Mouse (Mus musculus) liver, embryonic 14.5 days (tissue): Measurements from ENCODE around the gene Lmcd1. TPM values are rescaled to one million over a fixed set of nuclear protein-coding genes. Genes with fewer than 3 reads are reported as not detected.

ENCODE experiments used
- ATAC-seq: fragments of 200-750 bp; cut with Nextera tagmentation; 2 replicates; pipeline ENCODE4 v1.8.0; 2017; ENCODE audit warnings: moderate number of reproducible peaks, mild to moderate bottlenecking, moderate library complexity; ENCODE audit not compliant: insufficient read depth
- DNase-seq, 3 experiments: peaks; one replicate each; pipeline ENCODE4 v3.0.0-alpha.2; 2012 to 2013; ENCODE audit warnings: low read depth in 3 of 3, low spot score in 3 of 3
- H3K27ac ChIP-seq: fragments of 300-500 bp; sonication (generic); 2 replicates; pipeline ENCODE4 v1.5.1; 2014; ENCODE audit warnings: moderate library complexity, mild to moderate bottlenecking, control low read depth, inconsistent platforms
- H3K27me3 ChIP-seq: fragments of 300-500 bp; sonication (generic); 2 replicates; pipeline ENCODE4 v1.6.1; 2014; ENCODE audit warnings: mild to moderate bottlenecking, low read length, moderate library complexity; ENCODE audit not compliant: control insufficient read depth, insufficient read depth
- H3K36me3 ChIP-seq: fragments of 300-500 bp; sonication (generic); replicated peaks from 2 replicates; pipeline ENCODE4 v1.6.1; 2014; ENCODE audit warnings: low read depth; ENCODE audit not compliant: control insufficient read depth, insufficient read depth
- H3K4me1 ChIP-seq, 2 experiments: fragments of 200-500 bp in 1 of 2; fragments of 300-500 bp in 1 of 2; sonication (generic) in 1 of 2; replicated peaks; 2 replicates each; pipeline ENCODE4 v1.6.1; 2012 to 2014; ENCODE audit warnings: antibody characterized with exemption in 1 of 2, inconsistent platforms in 1 of 2, low read length in 1 of 2; ENCODE audit not compliant: control insufficient read depth in 2 of 2, insufficient read depth in 2 of 2
- H3K4me2 ChIP-seq: fragments of 300-500 bp; sonication (generic); 2 replicates; pipeline ENCODE4 v1.6.1; 2014; ENCODE audit warnings: low read depth, mild to moderate bottlenecking, control low read depth, moderate library complexity
- H3K4me3 ChIP-seq, 2 experiments: fragments of 200-500 bp in 1 of 2; fragments of 300-500 bp in 1 of 2; sonication (generic) in 1 of 2; 2 replicates each; pipeline ENCODE4 v1.5.1; 2012 to 2014; ENCODE audit warnings: low read depth in 2 of 2, low read length in 2 of 2, mild to moderate bottlenecking in 2 of 2, control low read depth in 1 of 2, inconsistent platforms in 1 of 2, moderate library complexity in 1 of 2; ENCODE audit not compliant: insufficient read depth in 1 of 2
- H3K9ac ChIP-seq: fragments of 300-500 bp; sonication (generic); replicated peaks from 2 replicates; pipeline ENCODE4 v1.6.1; 2014; ENCODE audit warnings: mild to moderate bottlenecking, control low read depth, moderate library complexity
- H3K9me3 ChIP-seq: fragments of 300-500 bp; sonication (generic); 2 replicates; pipeline ENCODE4 v1.6.1; 2016; ENCODE audit warnings: low read length, mixed read lengths; ENCODE audit not compliant: control insufficient read depth
- CTCF ChIP-seq: IDR thresholded peaks from 2 replicates; pipeline ENCODE4 v1.5.1; 2016; ENCODE audit warnings: antibody characterized with exemption, low read depth, control low read depth
- EP300 ChIP-seq: IDR thresholded peaks from 2 replicates; pipeline ENCODE4 v1.6.1; 2016; ENCODE audit warnings: antibody characterized with exemption, low read depth
- WGBS: fragments of 180-500 bp; shearing (Covaris S2); extraction: QIAGEN DNeasy Blood & Tissue Kit; methylation state at CpG from one replicate; pipeline ENCODE4 v1.1.7; 2014; ENCODE audit not compliant: insufficient replicate concordance; 5-methylcytosine and 5-hydroxymethylcytosine counted together
- polyA plus RNA-seq, 2 experiments: library from polyadenylated mRNA; depleted of rRNA in 1 of 2; stranded (reverse) in 1 of 2; unstranded in 1 of 2; fragments of >200 nt; fragmentation: Nextera tagmentation in 1 of 2; extraction: Ambion mirVana in 1 of 2; gene quantifications; 2 replicates each; pipeline versions ENCODE4 v1.2.1 to v1.2.3; 2012 to 2014

Gene Lmcd1
- polyA plus RNA-seq, 2 experiments: 0.27 to 0.39 TPM

- no peak overlapping the region for H3K27ac ChIP-seq
- H3K9me3 ChIP-seq: no peaks in the 10 kb centered on the region
- no peaks in the 10 kb centered on the region for H3K36me3 ChIP-seq
- no peak overlapping the region for H3K4me2 ChIP-seq
- DNase-seq (no peak), ATAC-seq (no peak)
- no peaks in the 10 kb centered on the region for H3K27me3 ChIP-seq
- no peaks in the 10 kb centered on the region for H3K4me1 ChIP-seq
- WGBS: 66% methylated on average over 2 of the region's 2 CpGs
- no peak overlapping the region for H3K4me3 ChIP-seq
- TF ChIP-seq EP300 (no peak), CTCF (no peak)
- no peak overlapping the region for H3K9ac ChIP-seq
These were observed 10.5 kb downstream of the Lmcd1 start for GRCm38 (mm10) chr6:112284087-112284486.

GRCm38 (mm10) chr6:112287671-112288070 lies 14.1 kb downstream of the Lmcd1 start:
- no peak overlapping the region for H3K27ac ChIP-seq
- DNase-seq: no peak
- WGBS: 56% methylated on average over 9 of the region's 9 CpGs
- TF ChIP-seq EP300 (no peak), CTCF (no peak)
- no peak overlapping the region for H3K9ac ChIP-seq
- H3K27me3 ChIP-seq: no peaks in the 10 kb centered on the region
- no peaks in the 10 kb centered on the region for H3K36me3 ChIP-seq
- H3K9me3 ChIP-seq: no peaks in the 10 kb centered on the region
- no peak overlapping the region for H3K4me2 ChIP-seq
- no peak overlapping the region for H3K4me3 ChIP-seq
- ATAC-seq: no peak
- H3K4me1 ChIP-seq: no peaks in the 10 kb centered on the region

GRCm38 (mm10) chr6:112288271-112288670 lies 14.7 kb downstream of the Lmcd1 start:
- no peak for ATAC-seq
- DNase-seq: no peak

GRCm38 (mm10) chr6:112291146-112291545 lies 17.6 kb downstream of the Lmcd1 start:
- no peaks in the 10 kb centered on the region for H3K36me3 ChIP-seq
- TF ChIP-seq CTCF (no peak), EP300 (no peak)
- no peak overlapping the region for H3K4me2 ChIP-seq
- no peak overlapping the region for H3K27ac ChIP-seq
- H3K9ac ChIP-seq: no peak overlapping the region
- H3K27me3 ChIP-seq: no peaks in the 10 kb centered on the region
- ATAC-seq: no peak
- no peak overlapping the region for H3K4me3 ChIP-seq
- H3K4me1 ChIP-seq: no peaks in the 10 kb centered on the region
- WGBS: 42% methylated on average over 4 of the region's 4 CpGs
- no peak for DNase-seq
- H3K9me3 ChIP-seq: no peaks in the 10 kb centered on the region

More at GRCm38 (mm10) chr6:112288271-112288670, 14.7 kb downstream of the Lmcd1 start:
- Histone ChIP-seq H3K27me3 (no peaks in the 10 kb centered on the region), H3K9me3 (no peaks in the 10 kb centered on the region), H3K4me3 (no peak overlapping the region), H3K9ac (no peak overlapping the region), H3K27ac (no peak overlapping the region), H3K4me1 (no peaks in the 10 kb centered on the region), H3K36me3 (no peaks in the 10 kb centered on the region), H3K4me2 (no peak overlapping the region)
- no peak for TF ChIP-seq CTCF
- TF ChIP-seq EP300: no peak
- 59% methylated on average over 3 of the region's 3 CpGs for WGBS

- ATAC-seq (no peak), DNase-seq (no peak)
- Histone ChIP-seq H3K9me3 (no peaks in the 10 kb centered on the region), H3K9ac (no peak overlapping the region), H3K4me3 (no peak overlapping the region), H3K27me3 (no peaks in the 10 kb centered on the region), H3K4me2 (no peak overlapping the region), H3K36me3 (no peaks in the 10 kb centered on the region), H3K4me1 (no peaks in the 10 kb centered on the region), H3K27ac (no peak overlapping the region)
- 25% methylated on average over 5 of the region's 5 CpGs for WGBS
- no peak for TF ChIP-seq EP300
- TF ChIP-seq CTCF: no peak
These were observed 19.8 kb downstream of the Lmcd1 start for GRCm38 (mm10) chr6:112293320-112293719.

GRCm38 (mm10) chr6:112295269-112295668 lies 21.7 kb downstream of the Lmcd1 start:
- H3K4me3 ChIP-seq: no peak overlapping the region
- H3K36me3 ChIP-seq: no peaks in the 10 kb centered on the region
- H3K9me3 ChIP-seq: no peaks in the 10 kb centered on the region
- H3K27ac ChIP-seq: no peak overlapping the region
- TF ChIP-seq CTCF: no peak
- no peak for TF ChIP-seq EP300
- H3K27me3 ChIP-seq: no peaks in the 10 kb centered on the region
- no peaks in the 10 kb centered on the region for H3K4me1 ChIP-seq
- WGBS: 35% methylated on average over 3 of the region's 3 CpGs
- DNase-seq: no peak
- no peak overlapping the region for H3K9ac ChIP-seq
- no peak overlapping the region for H3K4me2 ChIP-seq
- ATAC-seq: no peak
